Mouse (Mus musculus) lung, adult 18-20 months (tissue): ENCODE data around the gene Map4.

Source experiments
- DNase-seq, 2 experiments: peaks; one replicate each; pipeline ENCODE4 v3.0.0; 2022; ENCODE audit warnings: mixed read lengths in 2 of 2

The Map4 gene

GRCm38 (mm10) chr9:110001946-110002345 is 70.7 kb downstream of the Map4 start:
- no peak for DNase-seq

GRCm38 (mm10) chr9:110002413-110002812 is 71.2 kb downstream of the Map4 start:
- DNase-seq: no peak

- DNase-seq: no peak
These were observed 88.0 kb downstream of the Map4 start for GRCm38 (mm10) chr9:110019224-110019623.

- no peak for DNase-seq
These were observed 89.1 kb downstream of the Map4 start for GRCm38 (mm10) chr9:110020405-110020804.

GRCm38 (mm10) chr9:110021463-110021862 is 90.2 kb downstream of the Map4 start:
- DNase-seq: no peak

GRCm38 (mm10) chr9:110022151-110022550 is 90.9 kb downstream of the Map4 start:
- DNase-seq: no peak

GRCm38 (mm10) chr9:110035091-110035490 is 103.8 kb downstream of the Map4 start:
- no peak for DNase-seq

GRCm38 (mm10) chr9:110037895-110038294 is 106.6 kb downstream of the Map4 start:
- peak in 1 of 2 experiments; percentile 8 for DNase-seq

GRCm38 (mm10) chr9:110038485-110038884 is 107.2 kb downstream of the Map4 start:
- no peak for DNase-seq

GRCm38 (mm10) chr9:110044373-110044772 is 113.1 kb downstream of the Map4 start:
- no peak for DNase-seq

- no peak for DNase-seq
These were observed 114.6 kb downstream of the Map4 start for GRCm38 (mm10) chr9:110045763-110046377.

GRCm38 (mm10) chr9:110047260-110047659 is 116.0 kb downstream of the Map4 start:
- DNase-seq: no peak

- DNase-seq: no peak
These were observed 116.6 kb downstream of the Map4 start for GRCm38 (mm10) chr9:110047857-110048256.

- DNase-seq: no peak
These were observed 119.9 kb downstream of the Map4 start for GRCm38 (mm10) chr9:110051184-110051583.

GRCm38 (mm10) chr9:110051869-110052661 is 120.8 kb downstream of the Map4 start:
- DNase-seq: no peak

GRCm38 (mm10) chr9:110052951-110053304 is 121.7 kb downstream of the Map4 start:
- no peak for DNase-seq

- DNase-seq: no peak
These were observed 122.2 kb downstream of the Map4 start for GRCm38 (mm10) chr9:110053305-110054079.

- DNase-seq: no peak
These were observed 122.8 kb downstream of the Map4 start for GRCm38 (mm10) chr9:110054080-110054421.

- no peak for DNase-seq
These were observed 123.5 kb downstream of the Map4 start for GRCm38 (mm10) chr9:110054781-110055180.

- DNase-seq: no peak
These were observed 125.9 kb downstream of the Map4 start for GRCm38 (mm10) chr9:110057200-110057599.

GRCm38 (mm10) chr9:110060761-110061160 is 129.5 kb downstream of the Map4 start:
- DNase-seq: no peak

- DNase-seq: no peak
These were observed 131.1 kb downstream of the Map4 start for GRCm38 (mm10) chr9:110062405-110062804.

GRCm38 (mm10) chr9:110062861-110063260 is 131.6 kb downstream of the Map4 start:
- DNase-seq: no peak

- DNase-seq: no peak
These were observed 133.4 kb downstream of the Map4 start for GRCm38 (mm10) chr9:110064641-110065040.
